Mouse (Mus musculus) lung, postnatal 4 days (tissue): Measurements from ENCODE around the gene Ubash3b.

Experiments used
- DNase-seq, 2 experiments: peaks; one replicate each; pipeline ENCODE4 v3.0.0; 2021

Gene Ubash3b

GRCm38 (mm10) chr9:41161413-41161812 is at the start of gene Ubash3b:
Gene Ubash3b (minus strand): TSS chr9:41161697.
- DNase-seq, result peak; percentile 28 to 35

- DNase-seq, result peak; percentile 95
Measured at GRCm38 (mm10) chr9:41207130-41208104, 45.9 kb upstream of the Ubash3b start.

- DNase-seq, result no peak
Measured at GRCm38 (mm10) chr9:41206717-41207116, 45.2 kb upstream of the Ubash3b start.

- DNase-seq, result no peak
Measured at GRCm38 (mm10) chr9:41205267-41205666, 43.8 kb upstream of the Ubash3b start.

GRCm38 (mm10) chr9:41199456-41200252 is 38.2 kb upstream of the Ubash3b start:
- DNase-seq, result peak in 1 of 2 experiments; percentile 4

GRCm38 (mm10) chr9:41198501-41199265 is 37.2 kb upstream of the Ubash3b start:
- peak in 1 of 2 experiments; percentile 8 for DNase-seq

- peak in 1 of 2 experiments; percentile 8 for DNase-seq
Measured at GRCm38 (mm10) chr9:41195742-41196311, 34.3 kb upstream of the Ubash3b start.

- DNase-seq, result no peak
Measured at GRCm38 (mm10) chr9:41191651-41192210, 30.2 kb upstream of the Ubash3b start.

- DNase-seq, result peak; percentile 65 to 82
Measured at GRCm38 (mm10) chr9:41190745-41191482, 29.4 kb upstream of the Ubash3b start.

- no peak for DNase-seq
Measured at GRCm38 (mm10) chr9:41187939-41188338, 26.4 kb upstream of the Ubash3b start.

- no peak for DNase-seq
Measured at GRCm38 (mm10) chr9:41187498-41187897, 26.0 kb upstream of the Ubash3b start.

GRCm38 (mm10) chr9:41185331-41185730 is 23.8 kb upstream of the Ubash3b start:
- no peak for DNase-seq

GRCm38 (mm10) chr9:41182550-41182949 is 21.1 kb upstream of the Ubash3b start:
- peak; percentile 39 to 49 for DNase-seq

GRCm38 (mm10) chr9:41181803-41182202 is 20.3 kb upstream of the Ubash3b start:
- no peak for DNase-seq

- no peak for DNase-seq
Measured at GRCm38 (mm10) chr9:41181372-41181771, 19.9 kb upstream of the Ubash3b start.

- DNase-seq, result no peak
Measured at GRCm38 (mm10) chr9:41179056-41179455, 17.6 kb upstream of the Ubash3b start.

- DNase-seq, result no peak
Measured at GRCm38 (mm10) chr9:41173158-41173557, 11.7 kb upstream of the Ubash3b start.

GRCm38 (mm10) chr9:41172426-41172825 is 10.9 kb upstream of the Ubash3b start:
- no peak for DNase-seq

- DNase-seq, result no peak
Measured at GRCm38 (mm10) chr9:41170026-41170425, 8.5 kb upstream of the Ubash3b start.

GRCm38 (mm10) chr9:41168656-41169055 is 7.2 kb upstream of the Ubash3b start:
- DNase-seq, result no peak

- DNase-seq, result no peak
Measured at GRCm38 (mm10) chr9:41168206-41168605, 6.7 kb upstream of the Ubash3b start.
